Mouse (Mus musculus) stomach, postnatal 0 days (tissue): Measurements from ENCODE around the gene Tbl3. TPM values are rescaled to one million over a fixed set of nuclear protein-coding genes. Genes with fewer than 3 reads are reported as not detected.
A peak's percentile ranks its signal among the peaks of the same experiment; 100 is the strongest.
"Not testable (repeated sequence)": the region's sequence is repeated elsewhere in the genome, so short reads cannot be mapped to it uniquely, and the experiment has no call there.

Source experiments
- ATAC-seq: fragments of 200-750 bp; cut with Nextera tagmentation; 2 replicates; pipeline ENCODE4 v1.8.0; 2017; ENCODE audit not compliant: low FRiP score, low TSS enrichment
- DNase-seq: peaks from one replicate; pipeline ENCODE4 v3.0.0-alpha.2; 2016; ENCODE audit warnings: low spot score
- H3K27ac ChIP-seq: fragments of 300-500 bp; sonication (generic); replicated peaks from 2 replicates; pipeline ENCODE4 v1.5.1; 2014; ENCODE audit warnings: mild to moderate bottlenecking, control low read depth
- H3K27me3 ChIP-seq: fragments of 300-500 bp; sonication (generic); 2 replicates; pipeline ENCODE4 v1.6.1; 2014; ENCODE audit warnings: low read length; ENCODE audit not compliant: control insufficient read depth, insufficient read depth
- H3K36me3 ChIP-seq: fragments of 300-500 bp; sonication (generic); 2 replicates; pipeline ENCODE4 v1.6.1; 2014; ENCODE audit warnings: low read length, mixed read lengths; ENCODE audit not compliant: control insufficient read depth, insufficient read depth
- H3K4me1 ChIP-seq: fragments of 300-500 bp; sonication (generic); replicated peaks from 2 replicates; pipeline ENCODE4 v1.6.1; 2014; ENCODE audit warnings: antibody characterized with exemption; ENCODE audit not compliant: control insufficient read depth, insufficient read depth
- H3K4me2 ChIP-seq: fragments of 300-500 bp; sonication (generic); replicated peaks from 2 replicates; pipeline ENCODE4 v1.6.1; 2014; ENCODE audit warnings: low read depth, mild to moderate bottlenecking, control low read depth, moderate library complexity
- H3K4me3 ChIP-seq: fragments of 300-500 bp; sonication (generic); 2 replicates; pipeline ENCODE4 v1.5.1; 2014; ENCODE audit warnings: low read depth, low read length, control low read depth
- H3K9ac ChIP-seq: fragments of 300-500 bp; sonication (generic); 2 replicates; pipeline ENCODE4 v1.6.1; 2014; ENCODE audit warnings: mild to moderate bottlenecking, low read length, control low read depth, mixed read lengths
- H3K9me3 ChIP-seq: fragments of 300-500 bp; sonication (generic); 2 replicates; pipeline ENCODE4 v1.6.1; 2016; ENCODE audit warnings: low read length; ENCODE audit not compliant: control insufficient read depth
- CTCF ChIP-seq: IDR thresholded peaks from 2 replicates; pipeline ENCODE4 v1.5.1; 2016; ENCODE audit warnings: antibody characterized with exemption, low read depth, mild to moderate bottlenecking, moderate library complexity
- EP300 ChIP-seq: optimal IDR thresholded peaks from 2 replicates; pipeline ENCODE3; 2016; ENCODE audit warnings: antibody characterized with exemption
- WGBS: fragments of 180-500 bp; shearing (Covaris S2); extraction: QIAGEN DNeasy Blood & Tissue Kit; methylation state at CpG from one replicate; pipeline ENCODE4 v1.1.7; 2014; 5-methylcytosine and 5-hydroxymethylcytosine counted together
- polyA plus RNA-seq: library from polyadenylated mRNA; unstranded; fragments of >200 nt; fragmentation: Nextera tagmentation; extraction: Ambion mirVana; gene quantifications from 2 replicates; pipeline ENCODE4 v1.2.1, GENCODE M21; 2015

The Tbl3 gene
- polyA plus RNA-seq, 1 experiment from 2014 or later = 33.7 TPM

- WGBS = 13% methylated on average over 5 of the region's 5 CpGs
Observed at GRCm38 (mm10) chr17:24672141-24672540, 35.3 kb downstream of the Tbl3 start.

GRCm38 (mm10) chr17:24671346-24671745, 36.1 kb downstream of the Tbl3 start:
- Histone ChIP-seq H3K36me3 (0 out of 2 replicates have a peak, but pooled peaks cover 3% of the 10 kb centered on the region), H3K4me1 (peaks cover 3% of the 10 kb centered on the region; the same call in 1 of the 2 replicates), H3K27me3 (no peaks in the 10 kb centered on the region), H3K4me2 (peak overlapping the region; percentile 25), H3K27ac (no peak overlapping the region; the same call in 1 of the 2 replicates), H3K9me3 (no peaks in the 10 kb centered on the region), H3K9ac (peak overlapping the region; percentile 38; the same call in 1 of the 2 replicates), H3K4me3 (no peak overlapping the region)
- ATAC-seq (no peak), DNase-seq (no peak)
- TF ChIP-seq EP300 = no peak
- WGBS = 61% methylated on average over 5 of the region's 5 CpGs

More at GRCm38 (mm10) chr17:24672141-24672540, 35.3 kb downstream of the Tbl3 start:
- ATAC-seq = peak; percentile 18; the same call in 1 of the 2 replicates
- Histone ChIP-seq H3K9ac (no peak overlapping the region), H3K4me3 (no peak overlapping the region), H3K4me2 (no peak overlapping the region), H3K27ac (peak overlapping the region; percentile 20; the same call in 1 of the 2 replicates), H3K4me1 (peaks cover 3% of the 10 kb centered on the region; the same call in 1 of the 2 replicates), H3K9me3 (no peaks in the 10 kb centered on the region), H3K27me3 (no peaks in the 10 kb centered on the region), H3K36me3 (peaks cover 10% of the 10 kb centered on the region)
- TF ChIP-seq CTCF (no peak), EP300 (no peak)
- peak; percentile 67 for DNase-seq

- Histone ChIP-seq H3K36me3 (0 out of 2 replicates have a peak, but pooled peaks cover 3% of the 10 kb centered on the region), H3K27me3 (no peaks in the 10 kb centered on the region), H3K27ac (peak overlapping the region; percentile 91), H3K4me2 (peak overlapping the region; percentile 90), H3K9ac (peak overlapping the region; percentile 95), H3K4me3 (peak overlapping the region; percentile 99), H3K9me3 (no peaks in the 10 kb centered on the region), H3K4me1 (peaks cover 3% of the 10 kb centered on the region; the same call in 1 of the 2 replicates)
- no peak for TF ChIP-seq CTCF
- TF ChIP-seq EP300 = no peak
- ATAC-seq (no peak), DNase-seq (no peak)
- WGBS = 6% methylated on average over 8 of the region's 8 CpGs
Observed at GRCm38 (mm10) chr17:24670246-24670844, 37.1 kb downstream of the Tbl3 start.

GRCm38 (mm10) chr17:24669545-24670245, 37.8 kb downstream of the Tbl3 start, which contains the start of gene Zfp598:
Gene Zfp598, plus strand, starts transcription at chr17:24669687.
- peak within 1 kb of the TSS; percentile 99 for H3K4me3 ChIP-seq

GRCm38 (mm10) chr17:24669214-24669544, 38.3 kb downstream of the Tbl3 start:
- peak overlapping the region; percentile 55 for H3K4me2 ChIP-seq
- not testable (repeated sequence) for H3K27me3 ChIP-seq, DNase-seq, H3K36me3 ChIP-seq, H3K4me1 ChIP-seq, ATAC-seq, H3K9me3 ChIP-seq
- peak overlapping the region; percentile 91 for H3K27ac ChIP-seq
- H3K9ac ChIP-seq = peak overlapping the region; percentile 38; the same call in 1 of the 2 replicates
- WGBS = 10% methylated on average over 15 of the region's 15 CpGs
- peak overlapping the region; percentile 99 for H3K4me3 ChIP-seq

More at GRCm38 (mm10) chr17:24669545-24670245, 37.8 kb downstream of the Tbl3 start, which contains the start of gene Zfp598:
- DNase-seq (peak; percentile 95), ATAC-seq (peak; percentile 97)
- Histone ChIP-seq H3K9ac (peak within 1 kb of the TSS; percentile 95), H3K27ac (peak within 1 kb of the TSS; percentile 91), H3K4me1 (peaks cover 3% of the 10 kb centered on the region; the same call in 1 of the 2 replicates), H3K4me2 (peak within 1 kb of the TSS; percentile 90), H3K36me3 (0 out of 2 replicates have a peak, but pooled peaks cover 3% of the 10 kb centered on the region), H3K27me3 (no peaks in the 10 kb centered on the region), H3K9me3 (no peaks in the 10 kb centered on the region)
- WGBS = 1% methylated on average over 57 of the region's 80 CpGs
- no peak for TF ChIP-seq EP300
- peak; percentile 45 for TF ChIP-seq CTCF
